Mouse (Mus musculus) cortical plate, adult 2 months (tissue): Measurements from ENCODE around the gene Rce1. TPM values are rescaled to one million over a fixed set of nuclear protein-coding genes. Genes with fewer than 3 reads are reported as not detected.
"Not testable (repeated sequence)": the region's sequence is repeated elsewhere in the genome, so short reads cannot be mapped to it uniquely, and the experiment has no call there.

Experiments used
- H3K27ac ChIP-seq: fragments of 200-500 bp; 2 replicates; pipeline ENCODE4 v1.5.1; 2012; ENCODE audit warnings: low read length, control low read depth, inconsistent platforms; ENCODE audit not compliant: insufficient read depth
- H3K4me1 ChIP-seq: fragments of 200-500 bp; 2 replicates; pipeline ENCODE4 v1.6.1; 2011; ENCODE audit warnings: low read length; ENCODE audit not compliant: control insufficient read depth, insufficient read depth
- H3K4me3 ChIP-seq: fragments of 200-500 bp; 2 replicates; pipeline ENCODE4 v1.5.1; 2011; ENCODE audit warnings: mild to moderate bottlenecking, low read length, control low read depth; ENCODE audit not compliant: insufficient read depth
- CTCF ChIP-seq: fragments of 200-500 bp; IDR thresholded peaks from 2 replicates; pipeline ENCODE4 v1.5.1; 2011; ENCODE audit warnings: mild to moderate bottlenecking, control low read depth, low read length; ENCODE audit not compliant: insufficient read depth; ENCODE audit errors: extremely low read depth
- POLR2A ChIP-seq: fragments of 200-500 bp; IDR thresholded peaks from 2 replicates; pipeline ENCODE4 v1.6.1; 2011; ENCODE audit warnings: mild to moderate bottlenecking, low read length, control low read depth; ENCODE audit not compliant: insufficient read depth; ENCODE audit errors: extremely low read depth
- polyA plus RNA-seq: library from polyadenylated mRNA; depleted of rRNA; stranded (reverse); fragments of >200 nt; gene quantifications from 2 replicates; pipeline ENCODE4 v1.2.3, GENCODE M21; 2012

Rce1 gene
- polyA plus RNA-seq, 1 experiment, result 54.0 TPM

DNA sequence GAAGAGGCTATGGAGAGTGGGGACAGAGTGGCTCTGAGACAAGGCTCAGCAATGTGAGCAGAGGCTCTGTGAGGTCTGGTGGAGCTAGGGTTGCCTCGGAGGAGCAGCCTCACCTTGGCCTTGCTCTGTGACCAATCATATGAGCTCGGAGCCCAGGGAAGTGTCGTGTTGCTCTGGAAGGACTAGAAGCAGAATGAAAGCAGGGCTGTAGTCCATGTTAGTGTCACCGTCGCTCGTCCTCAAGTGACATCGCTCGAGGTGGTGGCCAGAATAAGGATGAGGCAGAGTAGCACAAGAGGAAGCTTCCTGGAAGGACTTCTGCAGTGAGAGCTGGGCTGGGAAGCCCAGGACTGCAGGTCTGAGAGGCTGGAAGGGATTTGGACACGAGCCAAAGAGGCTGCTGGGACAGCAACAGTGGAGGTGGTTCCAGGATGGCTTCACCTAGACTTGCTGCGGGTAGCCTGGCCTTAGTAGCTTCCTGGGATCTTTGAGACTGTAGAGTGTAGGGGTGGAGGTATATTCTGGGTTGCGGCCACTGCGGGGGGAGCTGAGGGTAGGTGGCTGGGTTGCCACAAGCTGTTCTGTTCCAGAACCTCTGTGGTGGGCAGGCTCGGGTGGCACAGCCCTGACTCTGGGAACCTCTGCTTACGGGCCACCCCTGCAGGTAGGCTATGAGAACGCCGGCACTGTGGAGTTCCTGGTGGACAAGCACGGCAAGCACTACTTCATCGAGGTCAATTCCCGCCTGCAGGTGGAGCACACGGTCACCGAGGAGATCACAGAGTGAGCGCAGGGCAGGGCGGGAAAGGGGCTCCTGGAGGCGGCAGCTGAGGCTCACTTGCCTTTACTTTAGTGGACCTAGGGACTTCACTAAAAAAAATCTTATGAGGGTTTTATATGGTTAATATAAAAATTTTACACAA is 21.4 kb downstream of the Rce1 start:
- Histone ChIP-seq H3K4me1 (no peaks in the 10 kb centered on the region), H3K4me3 (no peak overlapping the region), H3K27ac (no peak overlapping the region)
- TF ChIP-seq POLR2A (no peak), CTCF (no peak)

DNA sequence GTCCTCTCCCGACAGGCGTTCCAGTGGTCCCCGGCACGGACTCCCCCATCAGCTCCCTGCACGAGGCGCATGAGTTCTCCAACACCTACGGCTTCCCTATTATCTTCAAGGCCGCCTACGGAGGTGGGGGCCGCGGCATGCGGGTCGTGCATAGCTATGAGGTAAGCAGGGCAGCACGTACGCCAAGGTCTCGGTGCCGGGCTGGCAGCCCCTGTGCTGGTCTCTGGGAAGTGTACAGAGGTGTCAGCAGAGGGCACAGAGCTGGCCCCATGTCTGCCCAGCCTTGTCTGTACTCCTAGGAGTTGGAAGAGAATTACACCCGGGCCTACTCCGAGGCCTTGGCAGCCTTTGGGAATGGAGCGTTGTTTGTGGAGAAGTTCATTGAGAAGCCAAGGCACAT is 23.0 kb downstream of the Rce1 start:
- H3K27ac ChIP-seq, result no peak overlapping the region
- no peak overlapping the region for H3K4me3 ChIP-seq
- no peaks in the 10 kb centered on the region for H3K4me1 ChIP-seq
- TF ChIP-seq CTCF (no peak), POLR2A (no peak)

- H3K4me3 ChIP-seq, result no peak overlapping the region
- H3K4me1 ChIP-seq, result no peaks in the 10 kb centered on the region
- no peak overlapping the region for H3K27ac ChIP-seq
- no peak for TF ChIP-seq CTCF
- no peak for TF ChIP-seq POLR2A
Observed at GRCm38 (mm10) chr19:4596071-4596470, 29.4 kb downstream of the Rce1 start.

DNA sequence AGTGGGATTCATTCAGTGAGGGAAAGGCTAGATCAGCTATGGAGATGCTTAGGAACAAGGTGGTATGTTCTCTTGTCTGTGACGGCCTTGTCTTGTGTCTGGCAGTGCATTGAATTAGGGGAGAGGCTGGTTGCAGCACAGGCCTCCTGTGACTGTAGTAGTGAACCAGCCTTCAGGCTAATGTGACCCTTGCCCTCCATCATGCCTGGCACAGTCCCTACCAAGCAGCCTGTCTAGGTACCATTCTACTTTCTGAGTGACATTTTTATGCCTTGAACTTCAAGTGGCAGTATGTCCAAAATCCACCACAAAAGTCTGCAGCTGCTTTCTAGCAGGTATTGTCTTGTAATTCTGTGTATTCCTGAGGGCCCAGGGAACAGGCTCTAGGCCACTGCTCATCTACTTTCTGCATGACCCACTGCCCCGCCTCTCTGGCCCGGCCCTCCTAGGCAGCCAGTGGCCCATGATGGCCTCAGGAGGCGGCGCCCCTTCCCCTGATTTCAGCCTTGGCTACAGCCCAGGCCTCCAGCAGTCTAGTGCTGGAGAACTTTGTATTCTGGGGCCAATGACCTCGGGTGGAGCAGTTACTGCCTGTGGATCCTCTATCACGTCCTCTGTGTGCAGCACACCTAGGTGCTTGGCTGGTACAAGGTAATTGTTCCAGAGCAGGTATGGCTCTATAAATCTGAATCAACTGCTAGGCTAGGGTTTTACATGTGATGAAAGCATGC is 31.5 kb downstream of the Rce1 start:
- TF ChIP-seq POLR2A (no peak), CTCF (no peak)
- no peak overlapping the region for H3K27ac ChIP-seq
- no peaks in the 10 kb centered on the region for H3K4me1 ChIP-seq
- no peak overlapping the region for H3K4me3 ChIP-seq

DNA sequence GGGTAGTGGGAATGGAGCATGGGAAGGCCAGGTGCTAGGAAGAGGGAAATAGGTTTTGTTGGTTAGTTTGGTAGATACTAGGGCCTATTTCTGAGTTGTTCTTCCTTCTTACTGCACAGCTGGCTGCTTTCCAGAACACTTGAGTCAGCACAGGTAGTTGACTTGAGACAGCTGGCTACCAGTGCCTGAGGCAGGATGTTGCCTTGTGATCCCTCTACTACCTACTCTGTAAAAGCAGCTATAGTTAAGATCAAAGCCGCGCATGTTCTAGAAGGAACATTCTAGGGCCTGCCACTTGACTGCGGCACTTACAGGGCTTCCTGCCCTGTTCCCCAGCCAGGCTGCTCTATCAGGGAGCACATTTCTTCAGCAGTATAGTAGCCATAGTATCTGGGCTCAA is 35.4 kb downstream of the Rce1 start:
- no peaks in the 10 kb centered on the region; the same call in 1 of the 2 replicates for H3K4me1 ChIP-seq
- TF ChIP-seq CTCF, result no peak
- no peak for TF ChIP-seq POLR2A
- no peak overlapping the region for H3K4me3 ChIP-seq

DNA sequence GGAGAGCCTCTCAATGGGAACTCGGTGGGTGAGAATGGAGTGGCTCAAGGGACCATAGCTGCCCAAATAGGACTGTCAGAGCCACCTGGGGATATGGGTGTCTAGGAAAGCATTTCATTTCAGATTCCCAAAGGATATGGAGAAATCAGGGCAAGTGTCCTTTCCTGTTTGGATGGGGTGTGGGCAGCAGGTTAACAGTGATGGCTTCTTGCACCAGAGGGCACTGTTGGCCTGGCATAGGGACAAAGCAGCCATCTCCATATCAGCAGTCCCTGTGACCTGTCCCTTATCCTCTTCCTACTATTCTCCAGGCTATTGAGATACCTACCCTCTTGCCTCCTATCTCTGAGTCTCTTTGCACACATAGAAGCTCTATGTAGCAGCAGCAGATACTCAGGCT is 36.4 kb downstream of the Rce1 start:
- H3K4me3 ChIP-seq, result no peak overlapping the region
- 0 out of 2 replicates have a peak, but pooled peaks have one; percentile 14 for TF ChIP-seq CTCF
- TF ChIP-seq POLR2A, result no peak
- H3K27ac ChIP-seq, result no peak overlapping the region
- H3K4me1 ChIP-seq, result peaks cover under 1% of the 10 kb centered on the region; the same call in 1 of the 2 replicates

More for the DNA sequence above, 35.4 kb downstream of the Rce1 start:
- no peak overlapping the region for H3K27ac ChIP-seq

GRCm38 (mm10) chr19:4588430-4588829 is 37.0 kb downstream of the Rce1 start:
- Histone ChIP-seq H3K4me3 (no peak overlapping the region), H3K4me1 (peaks cover 5% of the 10 kb centered on the region; the same call in 1 of the 2 replicates), H3K27ac (no peak overlapping the region)
- no peak for TF ChIP-seq CTCF
- TF ChIP-seq POLR2A, result no peak

DNA sequence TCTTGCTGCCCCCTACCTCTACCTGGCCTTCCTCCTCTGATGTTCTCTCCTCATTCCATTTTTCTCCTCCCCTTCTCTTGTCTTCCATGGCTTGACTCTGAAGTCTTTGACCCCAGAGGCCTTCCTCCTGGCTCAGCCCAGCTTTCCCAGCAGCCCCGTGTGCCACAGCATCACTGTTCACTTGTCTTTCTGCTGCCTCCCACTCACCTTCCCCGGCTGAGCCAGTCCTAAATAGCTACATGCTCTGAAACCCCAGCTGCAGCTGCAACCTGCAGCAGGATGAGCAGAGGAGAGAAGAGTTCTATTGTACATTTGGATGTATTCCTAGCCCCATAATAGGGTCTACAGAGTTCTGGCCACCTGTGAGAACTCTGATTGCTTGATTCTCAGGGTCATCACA is 38.0 kb downstream of the Rce1 start:
- no peak overlapping the region for H3K4me3 ChIP-seq
- H3K27ac ChIP-seq, result no peak overlapping the region
- H3K4me1 ChIP-seq, result peaks cover 5% of the 10 kb centered on the region; the same call in 1 of the 2 replicates
- TF ChIP-seq POLR2A (no peak), CTCF (no peak)

- not testable (repeated sequence) for H3K4me3 ChIP-seq, H3K4me1 ChIP-seq, H3K27ac ChIP-seq
Observed at GRCm38 (mm10) chr19:4586783-4587182, 38.7 kb downstream of the Rce1 start.
